Mouse (Mus musculus) megakaryocyte, adult 5-6 weeks (primary cell): Measurements from ENCODE around the gene Pts. TPM values are rescaled to one million over a fixed set of nuclear protein-coding genes. Genes with fewer than 3 reads are reported as not detected.

ENCODE experiments used
- ATAC-seq: 2 replicates; pipeline ENCODE4 v1.8.0; 2016; ENCODE audit warnings: mild to moderate bottlenecking, inconsistent platforms; ENCODE audit not compliant: poor library complexity, severe bottlenecking
- total RNA-seq, 2 experiments: library from RNA; stranded (forward) in 1 of 2; stranded (reverse) in 1 of 2; fragments of 153-499, 151-499 nt in 1 of 2; fragments of 221-1000, 200-1000 nt in 1 of 2; gene quantifications; 2 replicates each; pipeline versions ENCODE4 v1.2.3 to v1.2.4; 2015 to 2017

Gene Pts
- total RNA-seq, 2 experiments from 2014 or later, result 61.2 to 106 TPM

- no peak for ATAC-seq
Measured at GRCm38 (mm10) chr9:50533791-50534190, 5.3 kb upstream of the Pts start.

- peak; percentile 66 for ATAC-seq
Measured at GRCm38 (mm10) chr9:50533328-50533727, 4.8 kb upstream of the Pts start.

DNA sequence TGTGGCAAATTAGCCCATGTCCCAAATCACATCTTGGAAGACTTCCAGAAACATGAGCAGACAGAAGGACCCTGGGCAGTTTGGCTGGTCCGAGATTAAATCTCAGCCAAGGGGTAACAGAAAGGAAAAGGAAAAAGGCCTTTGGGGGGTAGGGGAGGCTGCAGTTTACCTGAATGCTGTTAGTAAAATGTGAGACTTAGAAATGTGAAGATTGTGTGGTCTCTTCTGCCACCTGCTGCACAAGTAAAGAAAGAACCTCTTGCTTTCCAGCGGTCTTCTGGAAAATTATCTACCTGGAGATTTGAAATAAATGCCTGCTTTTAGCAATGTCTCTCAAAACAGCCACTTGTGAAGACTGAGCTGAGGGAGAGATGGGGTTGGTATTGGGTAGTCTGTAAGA lies 2.4 kb upstream of the Pts start:
- no peak for ATAC-seq

DNA sequence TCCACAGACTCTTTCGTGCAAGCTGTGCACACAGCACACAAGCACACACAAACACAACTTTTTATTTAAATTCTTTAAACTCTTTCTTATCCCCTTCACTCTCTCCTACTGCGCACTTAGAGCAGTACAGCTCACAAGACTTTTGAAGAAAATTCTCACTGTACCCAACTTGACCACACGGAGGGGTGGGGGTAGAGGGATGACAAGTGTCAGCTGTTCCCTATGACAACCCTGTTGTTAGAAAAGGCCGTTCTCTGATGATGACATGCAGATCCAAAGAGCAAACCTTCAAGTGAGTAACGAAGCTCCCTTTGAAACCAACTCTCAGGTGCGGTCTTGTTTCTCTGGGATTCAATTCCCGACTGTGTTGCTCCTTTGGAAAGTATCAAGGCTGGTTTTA lies 664 bp downstream of the Pts start:
- peak; percentile 37 for ATAC-seq

DNA sequence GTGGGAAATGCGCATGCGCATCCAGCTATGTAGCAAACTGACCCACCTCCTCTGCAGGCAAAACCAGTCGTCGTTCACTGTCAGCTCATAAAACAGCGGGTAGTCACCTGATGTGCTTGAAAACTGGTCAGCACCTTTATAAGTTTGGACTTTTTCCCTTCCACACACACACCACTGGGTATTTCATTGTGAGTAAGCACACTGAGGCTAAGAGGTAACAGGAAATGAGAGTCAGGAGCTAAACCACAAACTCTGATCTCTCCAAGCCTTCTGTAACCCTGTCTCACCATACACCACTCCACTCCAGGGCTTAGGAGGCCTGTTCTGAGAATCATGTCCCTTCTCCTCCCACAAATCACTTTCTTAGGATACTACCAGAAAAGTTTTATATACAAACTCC lies 2.9 kb downstream of the Pts start:
- no peak for ATAC-seq

GRCm38 (mm10) chr9:50524936-50525335 lies 3.6 kb downstream of the Pts start:
- ATAC-seq, result no peak

GRCm38 (mm10) chr9:50522574-50522973 lies 6.0 kb downstream of the Pts start:
- ATAC-seq, result peak; percentile 67

DNA sequence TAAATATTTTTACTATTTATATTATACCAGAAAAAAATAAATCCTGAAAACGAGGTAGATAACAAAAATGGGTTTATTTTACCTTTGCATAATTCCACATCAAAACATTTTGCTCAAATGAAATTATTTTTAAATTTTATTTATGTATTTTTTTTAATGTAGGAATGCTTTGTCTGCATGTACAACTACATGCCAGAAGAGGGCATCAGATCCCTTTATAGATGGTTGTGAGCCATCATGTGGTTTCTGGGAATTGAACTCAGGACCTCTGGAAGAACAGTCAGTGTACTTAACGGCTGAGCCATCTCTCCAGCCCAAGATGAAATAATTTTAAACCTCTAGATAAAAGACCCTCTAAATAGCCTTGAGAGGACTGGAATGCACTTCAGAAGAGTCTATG lies 7.0 kb downstream of the Pts start:
- no peak for ATAC-seq

GRCm38 (mm10) chr9:50520748-50521147 lies 7.8 kb downstream of the Pts start:
- ATAC-seq, result peak; percentile 77

DNA sequence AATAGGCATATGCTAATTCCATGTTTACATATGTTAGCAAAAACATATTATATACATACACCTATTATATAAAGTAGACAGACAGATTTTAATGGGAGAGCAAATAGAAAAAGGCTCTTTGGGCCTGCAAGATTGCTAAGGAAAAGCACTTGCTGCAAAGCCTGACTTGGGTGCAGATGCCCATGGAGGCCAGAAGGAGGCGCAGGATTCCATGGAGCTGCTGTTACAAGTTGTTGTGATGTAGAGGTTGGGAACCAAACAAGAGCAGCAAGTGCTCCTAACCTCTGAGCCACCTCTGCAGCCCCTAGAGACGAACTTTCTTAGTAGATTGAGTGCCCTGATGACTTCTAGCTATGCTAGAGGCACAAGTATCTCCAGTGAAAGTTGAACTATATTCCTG lies 9.7 kb downstream of the Pts start:
- ATAC-seq, result no peak

DNA sequence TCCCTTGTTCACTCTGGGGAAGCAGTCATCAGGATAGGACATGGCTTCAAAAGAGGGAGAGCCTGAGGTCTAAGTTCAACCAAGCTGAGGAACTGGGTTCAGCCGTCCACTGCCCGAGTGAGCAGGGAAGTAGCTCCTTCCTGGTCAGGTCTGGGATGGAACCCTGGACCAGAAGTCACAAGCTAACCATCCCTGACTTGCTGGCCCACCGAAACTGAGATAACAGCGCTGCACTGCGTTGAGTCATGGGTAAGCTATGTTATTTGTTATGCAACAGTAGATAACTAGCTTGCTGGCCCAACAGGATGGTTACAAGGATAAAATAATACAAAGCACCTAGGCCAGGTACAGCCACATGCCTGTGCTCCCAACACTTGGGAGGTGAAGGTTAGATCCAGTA lies 13.1 kb downstream of the Pts start:
- ATAC-seq, result no peak

DNA sequence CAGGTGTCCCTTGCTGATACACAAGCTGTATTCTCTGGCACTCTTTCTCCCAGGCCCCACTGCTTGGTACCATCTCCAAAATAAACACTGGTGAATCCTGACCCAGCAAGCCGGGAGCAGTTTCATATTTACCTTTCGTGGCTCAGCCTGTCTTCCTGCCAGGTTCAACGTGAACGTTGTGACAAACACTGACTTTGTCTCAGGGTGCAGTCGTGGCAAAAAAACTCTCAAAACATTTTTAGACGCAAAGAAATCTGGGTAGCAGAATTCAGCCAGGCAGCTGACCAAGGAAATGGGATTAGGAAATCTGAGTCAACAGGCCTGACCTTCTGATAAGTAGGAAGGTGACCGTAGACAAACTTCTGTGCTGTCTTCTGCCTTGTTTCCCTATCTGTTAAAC lies 21.0 kb downstream of the Pts start:
- no peak for ATAC-seq

DNA sequence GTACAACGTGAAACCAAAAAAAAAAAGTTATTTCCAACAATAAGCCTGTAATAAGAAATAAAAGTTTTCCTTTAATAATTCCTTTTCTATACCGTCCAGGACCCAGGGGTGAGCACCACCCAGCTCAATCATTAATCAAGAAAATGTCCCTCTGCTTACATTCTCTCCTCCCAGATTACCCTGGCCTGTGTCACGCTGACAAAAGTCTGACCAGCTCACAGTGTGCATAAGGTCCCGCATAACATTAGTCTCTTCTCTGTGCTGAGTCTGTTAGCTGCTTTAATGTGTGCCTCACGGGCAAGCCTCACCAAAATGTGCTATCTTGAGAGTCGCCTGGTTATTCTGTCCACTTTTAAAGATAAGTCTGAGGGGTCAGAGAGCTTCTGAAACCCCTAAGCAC lies 23.1 kb downstream of the Pts start:
- no peak for ATAC-seq

- ATAC-seq, result peak; percentile 55
Measured at GRCm38 (mm10) chr9:50502949-50503348, 25.6 kb downstream of the Pts start.

- ATAC-seq, result peak; percentile 51
Measured at GRCm38 (mm10) chr9:50500974-50501501, 27.5 kb downstream of the Pts start.

DNA sequence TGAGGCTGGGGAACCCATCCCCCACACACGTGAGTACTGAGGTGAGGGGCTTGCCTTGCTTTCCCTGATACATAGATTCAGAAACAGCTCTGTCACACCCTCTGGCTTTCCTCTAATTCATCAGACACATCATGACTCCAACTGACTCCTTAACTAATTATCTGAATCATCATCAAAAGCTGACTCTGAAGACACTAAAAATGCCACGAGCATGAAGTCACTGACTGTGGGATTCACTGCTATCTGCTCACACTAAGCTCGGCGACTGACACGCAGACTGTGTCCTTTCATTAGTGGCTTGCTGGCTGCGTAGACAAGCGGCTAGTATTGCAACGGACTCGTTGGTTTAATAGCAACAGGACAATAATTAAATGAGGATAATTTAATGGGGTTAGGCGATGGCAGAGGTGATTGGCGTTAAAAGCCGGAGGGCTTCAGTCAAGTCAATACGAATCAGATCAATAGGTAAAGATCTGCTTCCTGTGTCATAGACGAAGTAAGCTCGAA lies 28.0 kb downstream of the Pts start:
- no peak for ATAC-seq

GRCm38 (mm10) chr9:50499781-50500180 lies 28.7 kb downstream of the Pts start:
- no peak for ATAC-seq

- ATAC-seq, result peak; percentile 73
Measured at GRCm38 (mm10) chr9:50498815-50499214, 29.7 kb downstream of the Pts start.

DNA sequence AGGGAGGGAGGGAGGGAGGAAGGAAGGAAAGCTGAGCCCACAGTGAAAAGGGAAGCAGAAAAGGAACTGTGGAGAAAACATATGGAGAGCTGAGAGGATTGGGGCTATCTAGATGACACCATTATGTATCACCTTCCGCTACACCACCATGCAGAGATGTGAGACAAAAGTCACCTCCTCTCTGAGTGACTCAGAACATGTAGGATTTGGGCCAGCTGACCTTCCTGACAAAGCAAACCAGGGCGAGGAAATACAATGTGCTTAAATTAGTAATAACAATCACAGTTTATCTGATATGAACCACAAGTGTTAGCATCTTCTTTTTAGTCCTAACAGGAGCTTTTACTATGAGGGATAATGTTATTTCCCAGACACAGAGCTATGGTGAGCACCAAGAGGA lies 31.0 kb downstream of the Pts start:
- no peak for ATAC-seq

DNA sequence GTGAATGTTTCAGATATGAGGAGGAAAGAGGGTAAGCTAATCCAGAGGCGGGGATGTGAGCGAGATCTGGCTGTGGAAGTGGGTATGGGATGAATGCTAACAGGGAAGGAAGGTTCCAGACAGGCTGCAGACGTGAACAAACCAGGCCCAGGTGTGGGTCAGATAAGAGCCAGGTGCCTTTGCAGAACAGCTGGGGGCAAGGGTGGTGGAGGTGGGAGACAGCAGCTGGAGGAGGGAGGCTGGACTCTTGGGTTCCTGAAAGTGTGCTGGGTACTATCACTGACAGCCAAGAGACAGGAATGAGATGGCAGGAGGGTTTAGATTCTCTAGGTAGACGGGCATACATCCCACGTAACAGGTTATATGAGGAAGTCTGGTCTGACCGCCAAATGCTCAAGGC lies 31.4 kb downstream of the Pts start:
- ATAC-seq, result no peak

DNA sequence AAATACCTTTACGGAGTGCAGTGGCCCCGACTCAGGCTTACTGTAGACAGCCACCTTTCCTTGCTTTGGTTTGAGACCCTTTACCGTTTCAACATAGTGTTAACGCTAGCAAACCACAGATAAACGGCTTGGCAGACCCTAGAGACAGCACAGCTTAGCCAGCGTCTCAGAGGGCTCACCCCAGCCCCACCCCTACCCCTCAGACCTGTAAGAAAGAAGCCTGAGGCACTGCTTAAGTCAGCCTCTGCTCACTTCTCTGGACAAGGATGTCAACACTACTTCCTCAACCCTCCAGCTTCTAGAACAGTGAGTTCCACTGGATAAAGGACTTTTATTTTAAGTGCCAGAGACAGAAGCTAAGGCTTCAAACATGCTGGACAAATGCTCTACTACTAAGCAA lies 32.0 kb downstream of the Pts start:
- no peak for ATAC-seq

- no peak for ATAC-seq
Measured at GRCm38 (mm10) chr9:50496151-50496505, 32.4 kb downstream of the Pts start.

GRCm38 (mm10) chr9:50495405-50496150 lies 32.9 kb downstream of the Pts start:
- ATAC-seq, result no peak
